In genomic region chr8:120036578-120036977, GRCm38 (mm10) we compare ENCODE assay signal across 25 mouse cellular contexts. TPM values are rescaled to one million over a fixed set of nuclear protein-coding genes. Genes with fewer than 3 reads are reported as not detected.
DNase-seq lines count a peak whose midpoint lies in the region; ATAC-seq lines count a peak whose summit lies in the region.
"Had no signal": no experiment of that assay in that cellular context is flagged by ENCODE, and none has a peak within 500 bp of the region (broad histone marks: within the 10 kb centered on the region; RNA-seq: fewer than 3 reads in every experiment).

No protein-coding gene starts in this region.

- H3K27ac ChIP-seq in heart, embryonic 11.5 days (ENCODE audit: low read depth, low read length), result peak overlapping the region; percentile 22; the same call in 1 of the 2 replicates
- peak overlapping the region; percentile 77 for H3K27ac ChIP-seq in midbrain, embryonic 10.5 days (replicated peaks)
- H3K27ac ChIP-seq in midbrain, embryonic 15.5 days, result no peak overlapping the region
- H3K27ac ChIP-seq in embryonic facial prominence, embryonic 15.5 days (replicated peaks), result no peak overlapping the region
- H3K27ac ChIP-seq: embryonic facial prominence, embryonic 12.5 days; forebrain, embryonic 12.5 days; heart, embryonic 15.5 days; hindbrain, postnatal 0 days; intestine, embryonic 15.5 days; layer of hippocampus, adult 2 months; left cerebral cortex, adult 2 months; liver, embryonic 14.5 days; macrophage had no signal

- WGBS in heart, embryonic 11.5 days (ENCODE audit: insufficient replicate concordance), result 77% methylated on average over 4 of the region's 4 CpGs
- whole genome bisulfite sequencing in midbrain, embryonic 10.5 days, result 81% methylated on average over 4 of the region's 4 CpGs
- 84% methylated on average over 4 of the region's 4 CpGs for WGBS in midbrain, embryonic 15.5 days
- WGBS in embryonic facial prominence, embryonic 15.5 days, result 75% methylated on average over 4 of the region's 4 CpGs

- no peaks in the 10 kb centered on the region for H3K36me3 ChIP-seq in heart, embryonic 11.5 days (ENCODE audit: control insufficient read depth, insufficient read depth, low read length)
- no peaks in the 10 kb centered on the region for H3K36me3 ChIP-seq in midbrain, embryonic 10.5 days
- H3K36me3 ChIP-seq in midbrain, embryonic 15.5 days (replicated peaks), result no peaks in the 10 kb centered on the region
- H3K36me3 ChIP-seq in embryonic facial prominence, embryonic 15.5 days, result no peaks in the 10 kb centered on the region
- H3K36me3 ChIP-seq: embryonic facial prominence, embryonic 12.5 days; forebrain, embryonic 12.5 days; heart, embryonic 15.5 days; intestine, embryonic 15.5 days had no signal

- no peak overlapping the region for H3K4me3 ChIP-seq in heart, embryonic 11.5 days (ENCODE audit: low read depth, low read length)
- no peak overlapping the region for H3K4me3 ChIP-seq in midbrain, embryonic 10.5 days
- H3K4me3 ChIP-seq in midbrain, embryonic 15.5 days, result no peak overlapping the region
- H3K4me3 ChIP-seq in embryonic facial prominence, embryonic 15.5 days (replicated peaks), result no peak overlapping the region
- H3K4me3 ChIP-seq: embryonic facial prominence, embryonic 12.5 days; erythroblast, embryonic 14.5 days; forebrain, embryonic 12.5 days; heart, embryonic 15.5 days; intestine, embryonic 15.5 days; layer of hippocampus, adult 2 months; left cerebral cortex, adult 2 months had no signal

- no peak overlapping the region for H3K4me2 ChIP-seq in heart, embryonic 11.5 days
- H3K4me2 ChIP-seq in midbrain, embryonic 15.5 days, result no peak overlapping the region
- no peak overlapping the region for H3K4me2 ChIP-seq in embryonic facial prominence, embryonic 15.5 days (replicated peaks)
- H3K4me2 ChIP-seq: embryonic facial prominence, embryonic 12.5 days; forebrain, embryonic 12.5 days; heart, embryonic 15.5 days; intestine, embryonic 15.5 days had no signal

- H3K4me1 ChIP-seq in heart, embryonic 11.5 days (ENCODE audit: control insufficient read depth, insufficient read depth, low read length), result peaks cover 44% of the 10 kb centered on the region
- peaks cover 62% of the 10 kb centered on the region for H3K4me1 ChIP-seq in midbrain, embryonic 10.5 days
- H3K4me1 ChIP-seq in midbrain, embryonic 15.5 days, result no peaks in the 10 kb centered on the region
- peaks cover 12% of the 10 kb centered on the region; the same call in 1 of the 2 replicates for H3K4me1 ChIP-seq in embryonic facial prominence, embryonic 15.5 days

- H3K9me3 ChIP-seq in heart, embryonic 11.5 days (replicated peaks; ENCODE audit: control insufficient read depth, low read length), result no peaks in the 10 kb centered on the region
- no peaks in the 10 kb centered on the region for H3K9me3 ChIP-seq in midbrain, embryonic 10.5 days (replicated peaks)
- H3K9me3 ChIP-seq in midbrain, embryonic 15.5 days, result no peaks in the 10 kb centered on the region
- no peaks in the 10 kb centered on the region for H3K9me3 ChIP-seq in embryonic facial prominence, embryonic 15.5 days (replicated peaks)
- H3K9me3 ChIP-seq: embryonic facial prominence, embryonic 12.5 days; forebrain, embryonic 12.5 days; heart, embryonic 15.5 days; intestine, embryonic 15.5 days had no signal

- DNase-seq in heart, postnatal 4 days, result no peak
- no peak for DNase-seq in midbrain, embryonic 10.5 days (ENCODE audit: low spot score)
- DNase-seq in spleen, adult 18-20 months, result no peak
- no peak for DNase-seq in right cerebral cortex, postnatal 36 days (ENCODE audit: low spot score in 2 of 2)
- DNase-seq: B cell, adult 2 months; cerebellum, adult 8-10 months; lung, adult 2 months; right cerebral cortex, postnatal 25 days; thymus, adult 2 months; thymus, postnatal 4 days had no signal

- H3K27me3 ChIP-seq in heart, embryonic 11.5 days (ENCODE audit: control insufficient read depth, insufficient read depth, low read length), result peaks cover 8% of the 10 kb centered on the region; the same call in 1 of the 2 replicates
- H3K27me3 ChIP-seq in midbrain, embryonic 10.5 days (ENCODE audit: low read depth, poor library complexity, severe bottlenecking), result no peaks in the 10 kb centered on the region
- H3K27me3 ChIP-seq in midbrain, embryonic 15.5 days (replicated peaks), result no peaks in the 10 kb centered on the region
- no peaks in the 10 kb centered on the region for H3K27me3 ChIP-seq in embryonic facial prominence, embryonic 15.5 days
- H3K27me3 ChIP-seq: embryonic facial prominence, embryonic 12.5 days; forebrain, embryonic 12.5 days; intestine, embryonic 15.5 days had no signal

- no peak for ATAC-seq in heart, embryonic 11.5 days (replicated peaks; ENCODE audit: insufficient number of reproducible peaks, low FRiP score, low TSS enrichment)
- ATAC-seq in midbrain, embryonic 15.5 days (replicated peaks), result no peak
- ATAC-seq in embryonic facial prominence, embryonic 15.5 days (ENCODE audit: insufficient number of reproducible peaks, low FRiP score, low TSS enrichment, low read depth), result 0 out of 2 replicates have a peak, but pooled peaks have one; percentile 27
- ATAC-seq: hindbrain, postnatal 0 days; intestine, embryonic 15.5 days had no signal

- H3K9ac ChIP-seq in heart, embryonic 11.5 days (ENCODE audit: low read depth, low read length), result no peak overlapping the region
- no peak overlapping the region for H3K9ac ChIP-seq in midbrain, embryonic 15.5 days
- H3K9ac ChIP-seq in embryonic facial prominence, embryonic 15.5 days, result no peak overlapping the region
- H3K9ac ChIP-seq: embryonic facial prominence, embryonic 12.5 days; forebrain, embryonic 12.5 days; heart, embryonic 15.5 days; intestine, embryonic 15.5 days; liver, embryonic 14.5 days had no signal

RNA-seq across cellular contexts. Expression of gene Crispld2, which starts 44.3 kb away (rescaled TPM):
- polyA plus RNA-seq in heart, embryonic 11.5 days (2014; fragmentation: Nextera tagmentation; extraction: Ambion mirVana), result 1.7 and 2.8 TPM in 2 replicates
- total RNA-seq in heart, postnatal 4 days (2021), result 1 to 10 TPM; 3.6 to 4.6 TPM
- polyA plus RNA-seq in midbrain, embryonic 10.5 days (2016; fragmentation: Nextera tagmentation; extraction: Ambion mirVana), result 2.9 and 4.0 TPM in 2 replicates
- 2.9 TPM in 2 replicates for polyA plus RNA-seq in midbrain, embryonic 15.5 days (2015; fragmentation: Nextera tagmentation; extraction: Ambion mirVana)
- polyA plus RNA-seq in embryonic facial prominence, embryonic 15.5 days (2015; fragmentation: Nextera tagmentation; extraction: Ambion mirVana), result 11.6 and 13.1 TPM in 2 replicates
- total RNA-seq: CH12.LX; megakaryocyte-erythroid progenitor cell, adult 5-6 weeks had no signal
- polyA plus RNA-seq: erythroblast, embryonic 14.5 days had no signal

Comparison
In these comparisons a context has a peak if more than half of its experiments do, and no peak if none do; other contexts are left out.
1. H3K27ac ChIP-seq: peak in heart, embryonic 11.5 days (single experiment) and midbrain, embryonic 10.5 days (single experiment); none in midbrain, embryonic 15.5 days (single experiment) and embryonic facial prominence, embryonic 15.5 days (single experiment).